Mouse (Mus musculus): ENCODE results near the gene Olfr372.
"Not testable (repeated sequence)": the region's sequence is repeated elsewhere in the genome, so short reads cannot be mapped to it uniquely, and the experiment has no call there.

- not testable (repeated sequence) for TF ChIP-seq CTCF (conservative IDR thresholded peaks at IDR 0.05; ENCODE audit: insufficient read depth, insufficient read length, low read depth, low read length); POLR2A (IDR thresholded peaks at IDR 0.05; ENCODE audit: low read depth, low read length)
Observed at GRCm38 (mm10) chr8:72082877-72083276, 41.9 kb downstream of the Olfr372 start, which contains the start of gene Olfr373.

Measured in kidney, adult 2 months (tissue).